Mouse (Mus musculus) yolk sac, embryonic 10.5 days (tissue): ENCODE results near the gene Frem2.

Experiments
- DNase-seq: peaks from one replicate; pipeline ENCODE4 v3.0.0-alpha.2; 2017; ENCODE audit warnings: low spot score

Gene Frem2

GRCm38 (mm10) chr3:53656878-53657561 is at the start of gene Frem2:
Gene Frem2, minus strand, starts transcription at chr3:53657355.
- DNase-seq = peak; percentile 85

GRCm38 (mm10) chr3:53705992-53706495 is 48.9 kb upstream of the Frem2 start:
- DNase-seq = no peak

GRCm38 (mm10) chr3:53703126-53703505 is 46.0 kb upstream of the Frem2 start:
- peak; percentile 38 for DNase-seq

- DNase-seq = no peak
Measured at GRCm38 (mm10) chr3:53702421-53703125, 45.4 kb upstream of the Frem2 start.

- DNase-seq = no peak
Measured at GRCm38 (mm10) chr3:53701940-53702339, 44.8 kb upstream of the Frem2 start.

- DNase-seq = peak; percentile 60
Measured at GRCm38 (mm10) chr3:53687776-53688175, 30.6 kb upstream of the Frem2 start.

GRCm38 (mm10) chr3:53682244-53682643 is 25.1 kb upstream of the Frem2 start:
- no peak for DNase-seq

- no peak for DNase-seq
Measured at GRCm38 (mm10) chr3:53680816-53681215, 23.7 kb upstream of the Frem2 start.

GRCm38 (mm10) chr3:53674225-53674624 is 17.1 kb upstream of the Frem2 start:
- DNase-seq = peak; percentile 40

GRCm38 (mm10) chr3:53669736-53670135 is 12.6 kb upstream of the Frem2 start:
- no peak for DNase-seq

- peak; percentile 70 for DNase-seq
Measured at GRCm38 (mm10) chr3:53657744-53658534, 784 bp upstream of the Frem2 start.

- DNase-seq = peak; percentile 13
Measured at GRCm38 (mm10) chr3:53656328-53656877, 752 bp downstream of the Frem2 start.

GRCm38 (mm10) chr3:53655343-53655742 is 1.8 kb downstream of the Frem2 start:
- DNase-seq = no peak

- no peak for DNase-seq
Measured at GRCm38 (mm10) chr3:53650003-53650748, 7.0 kb downstream of the Frem2 start.

- no peak for DNase-seq
Measured at GRCm38 (mm10) chr3:53649425-53649824, 7.7 kb downstream of the Frem2 start.

GRCm38 (mm10) chr3:53648902-53649301 is 8.3 kb downstream of the Frem2 start:
- DNase-seq = no peak

- no peak for DNase-seq
Measured at GRCm38 (mm10) chr3:53635948-53636347, 21.2 kb downstream of the Frem2 start.

- no peak for DNase-seq
Measured at GRCm38 (mm10) chr3:53631126-53631525, 26.0 kb downstream of the Frem2 start.

GRCm38 (mm10) chr3:53630630-53631029 is 26.5 kb downstream of the Frem2 start:
- DNase-seq = no peak

GRCm38 (mm10) chr3:53629966-53630365 is 27.2 kb downstream of the Frem2 start:
- no peak for DNase-seq

GRCm38 (mm10) chr3:53623222-53623621 is 33.9 kb downstream of the Frem2 start:
- no peak for DNase-seq

- DNase-seq = no peak
Measured at GRCm38 (mm10) chr3:53620978-53621377, 36.2 kb downstream of the Frem2 start.
